ENCODE assay signal across 9 mouse cellular contexts in the genomic region with DNA sequence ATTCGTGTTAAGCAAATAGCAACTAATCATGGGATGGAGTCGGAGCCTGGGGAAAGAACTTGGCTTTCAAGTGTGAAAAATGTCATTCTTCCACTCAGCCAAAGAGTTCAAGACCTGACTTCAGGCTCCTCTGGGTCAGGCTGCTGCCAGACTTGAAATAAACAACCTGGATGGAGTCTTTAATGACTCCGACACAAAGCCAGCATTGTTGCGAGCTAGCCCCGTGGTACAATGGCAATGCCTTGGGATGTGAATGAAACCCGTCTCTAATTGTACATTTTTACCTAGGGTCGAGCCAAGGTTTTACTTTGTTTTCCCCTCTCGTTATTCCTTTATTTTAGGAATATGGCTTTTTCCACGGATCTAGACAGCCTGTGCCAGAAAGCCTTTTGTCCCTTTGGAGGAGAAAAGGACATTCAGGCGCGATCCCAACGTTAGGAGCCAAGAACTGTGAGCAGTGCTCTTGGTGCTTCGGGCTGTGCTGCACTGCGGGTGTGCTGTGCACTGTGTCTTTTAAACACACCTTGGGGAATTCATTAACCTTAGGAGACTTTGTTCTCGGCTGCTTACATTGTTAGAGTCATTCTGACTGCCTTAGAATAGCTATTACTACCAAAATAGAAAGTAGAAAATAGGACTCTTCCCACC.
DNase-seq lines count a peak whose midpoint lies in the region; ATAC-seq and TF ChIP-seq lines count a peak whose summit lies in the region.
"Had no signal": no experiment of that assay in that cellular context is flagged by ENCODE, and none has a peak within 500 bp of the region (broad histone marks: within the 10 kb centered on the region; RNA-seq: fewer than 3 reads in every experiment).

No protein-coding gene starts in this region.

- H3K4me1 ChIP-seq in lung, embryonic 14.5 days (ENCODE audit: insufficient read depth), result no peaks in the 10 kb centered on the region
- H3K4me1 ChIP-seq in embryonic facial prominence, embryonic 14.5 days (ENCODE audit: control insufficient read depth, insufficient read depth, low read length), result peaks cover 9% of the 10 kb centered on the region; the same call in 1 of the 2 replicates
- H3K4me1 ChIP-seq in neural tube, embryonic 15.5 days, result peaks cover 6% of the 10 kb centered on the region; the same call in 1 of the 2 replicates
- no peaks in the 10 kb centered on the region for H3K4me1 ChIP-seq in midbrain, embryonic 14.5 days (ENCODE audit: control insufficient read depth, insufficient read depth, low read length)
- H3K4me1 ChIP-seq: heart, embryonic 13.5 days had no signal

- no peak overlapping the region for H3K27ac ChIP-seq in lung, embryonic 14.5 days (ENCODE audit: low read depth)
- no peak overlapping the region for H3K27ac ChIP-seq in embryonic facial prominence, embryonic 14.5 days (replicated peaks; ENCODE audit: low read depth, low read length)
- no peak overlapping the region for H3K27ac ChIP-seq in neural tube, embryonic 15.5 days (replicated peaks)
- no peak overlapping the region for H3K27ac ChIP-seq in midbrain, embryonic 14.5 days (replicated peaks; ENCODE audit: low read depth, low read length)
- H3K27ac ChIP-seq: heart, embryonic 13.5 days had no signal

- no peaks in the 10 kb centered on the region for H3K36me3 ChIP-seq in lung, embryonic 14.5 days (ENCODE audit: insufficient read depth)
- H3K36me3 ChIP-seq in embryonic facial prominence, embryonic 14.5 days (ENCODE audit: control insufficient read depth, insufficient read depth, low read length), result no peaks in the 10 kb centered on the region
- H3K36me3 ChIP-seq in neural tube, embryonic 15.5 days, result no peaks in the 10 kb centered on the region
- H3K36me3 ChIP-seq in midbrain, embryonic 14.5 days (ENCODE audit: control insufficient read depth, insufficient read depth, low read length), result no peaks in the 10 kb centered on the region
- H3K36me3 ChIP-seq: heart, embryonic 13.5 days had no signal

- H3K9ac ChIP-seq in lung, embryonic 14.5 days, result no peak overlapping the region
- H3K9ac ChIP-seq in embryonic facial prominence, embryonic 14.5 days (ENCODE audit: low read depth, low read length), result no peak overlapping the region
- no peak overlapping the region for H3K9ac ChIP-seq in neural tube, embryonic 15.5 days (replicated peaks)
- no peak overlapping the region for H3K9ac ChIP-seq in midbrain, embryonic 14.5 days (replicated peaks; ENCODE audit: low read length)
- H3K9ac ChIP-seq: heart, embryonic 13.5 days had no signal

- DNase-seq in lung, embryonic 14.5 days, result peak; percentile 47
- no peak for DNase-seq in lung, adult 18-20 months
- peak; percentile 23 for DNase-seq in embryonic facial prominence, embryonic 14.5 days (ENCODE audit: low spot score)
- DNase-seq in kidney, adult 8-10 months, result peak; percentile 18 to 19
- DNase-seq in cerebellum, adult 18-20 months, result no peak
- no peak for DNase-seq in midbrain, embryonic 14.5 days
- DNase-seq: cerebellum, postnatal 36 days had no signal

- no peaks in the 10 kb centered on the region for H3K27me3 ChIP-seq in lung, embryonic 14.5 days (ENCODE audit: insufficient read depth, low read length)
- no peaks in the 10 kb centered on the region for H3K27me3 ChIP-seq in embryonic facial prominence, embryonic 14.5 days (replicated peaks; ENCODE audit: control insufficient read depth, insufficient read depth, low read length)
- no peaks in the 10 kb centered on the region for H3K27me3 ChIP-seq in neural tube, embryonic 15.5 days (replicated peaks)
- H3K27me3 ChIP-seq in midbrain, embryonic 14.5 days (ENCODE audit: control insufficient read depth, insufficient read depth, low read length), result peaks cover 4% of the 10 kb centered on the region; the same call in 1 of the 2 replicates
- H3K27me3 ChIP-seq: heart, embryonic 13.5 days had no signal

- 28% methylated on average over 15 of the region's 15 CpGs for WGBS in lung, embryonic 14.5 days
- 39% methylated on average over 15 of the region's 15 CpGs for WGBS in embryonic facial prominence, embryonic 14.5 days
- 16% methylated on average over 15 of the region's 15 CpGs for WGBS in neural tube, embryonic 15.5 days
- WGBS in midbrain, embryonic 14.5 days, result 53% methylated on average over 15 of the region's 15 CpGs

- H3K4me2 ChIP-seq in lung, embryonic 14.5 days, result no peak overlapping the region
- no peak overlapping the region for H3K4me2 ChIP-seq in embryonic facial prominence, embryonic 14.5 days (ENCODE audit: low read depth, low read length)
- peak overlapping the region; percentile 15; the same call in 1 of the 2 replicates for H3K4me2 ChIP-seq in neural tube, embryonic 15.5 days
- no peak overlapping the region for H3K4me2 ChIP-seq in midbrain, embryonic 14.5 days (ENCODE audit: low read length)
- H3K4me2 ChIP-seq: heart, embryonic 13.5 days had no signal

- ATAC-seq in lung, embryonic 14.5 days (ENCODE audit: insufficient read depth), result no peak
- no peak for ATAC-seq in embryonic facial prominence, embryonic 14.5 days (ENCODE audit: low read depth)
- ATAC-seq in neural tube, embryonic 15.5 days (ENCODE audit: low FRiP score), result no peak
- ATAC-seq in midbrain, embryonic 14.5 days (ENCODE audit: low FRiP score, low TSS enrichment), result no peak

- TF ChIP-seq CTCF in lung, embryonic 14.5 days (IDR thresholded peaks at IDR 0.05; ENCODE audit: low read depth), result no peak

- no peaks in the 10 kb centered on the region for H3K9me3 ChIP-seq in lung, embryonic 14.5 days (ENCODE audit: low read depth, low read length)
- no peaks in the 10 kb centered on the region for H3K9me3 ChIP-seq in embryonic facial prominence, embryonic 14.5 days (ENCODE audit: control insufficient read depth, low read length)
- no peaks in the 10 kb centered on the region for H3K9me3 ChIP-seq in neural tube, embryonic 15.5 days (replicated peaks)
- H3K9me3 ChIP-seq in midbrain, embryonic 14.5 days (ENCODE audit: control insufficient read depth, low read length), result no peaks in the 10 kb centered on the region
- H3K9me3 ChIP-seq: heart, embryonic 13.5 days had no signal

- no peak overlapping the region for H3K4me3 ChIP-seq in lung, embryonic 14.5 days (ENCODE audit: low read depth, low read length)
- H3K4me3 ChIP-seq in embryonic facial prominence, embryonic 14.5 days (ENCODE audit: low read depth, low read length), result no peak overlapping the region
- no peak overlapping the region for H3K4me3 ChIP-seq in neural tube, embryonic 15.5 days (replicated peaks)
- H3K4me3 ChIP-seq in midbrain, embryonic 14.5 days (replicated peaks; ENCODE audit: low read depth, low read length), result no peak overlapping the region
- H3K4me3 ChIP-seq: heart, embryonic 13.5 days had no signal

Comparison
In these comparisons a context has a peak if more than half of its experiments do, and no peak if none do; other contexts are left out.
1. DNase-seq: peak in lung, embryonic 14.5 days (single experiment), embryonic facial prominence, embryonic 14.5 days (single experiment) and kidney, adult 8-10 months (2 of 2); none in lung, adult 18-20 months (0 of 2), cerebellum, adult 18-20 months (0 of 2) and midbrain, embryonic 14.5 days (single experiment).